Mouse (Mus musculus): ENCODE measurements around the gene Rasa3.

DNA sequence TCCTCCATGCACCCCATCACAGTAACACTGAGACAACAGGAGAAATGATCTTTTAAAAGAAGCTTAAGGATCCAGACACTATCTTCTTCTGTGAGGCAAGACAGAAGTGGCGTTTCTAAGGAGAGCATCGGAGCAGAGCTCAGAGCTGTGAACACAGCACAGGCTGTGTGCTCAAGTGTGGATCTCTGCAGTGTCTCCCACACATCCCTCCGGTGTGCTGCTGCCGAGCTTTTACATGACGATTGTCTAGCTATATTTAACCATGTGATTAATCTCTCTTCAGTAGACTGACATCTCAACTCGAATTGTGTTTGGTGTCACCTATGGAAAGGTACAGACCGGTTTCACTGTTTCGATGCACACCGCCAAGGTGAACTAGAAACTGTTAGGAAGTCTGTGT, 157.9 kb downstream of the Rasa3 start:
- TF ChIP-seq EP300 (IDR thresholded peaks at IDR 0.05; ENCODE audit: low read depth) (no peak), CTCF (IDR thresholded peaks at IDR 0.05; ENCODE audit: low read depth) (no peak)

All from heart, postnatal 0 days (tissue).